Mouse (Mus musculus): ENCODE data around the gene Kcnn3.

- TF ChIP-seq GATA1 (IDR thresholded peaks at IDR 0.05; ENCODE audit: borderline replicate concordance, low read length) (no peak), FLI1 (IDR thresholded peaks at IDR 0.05; ENCODE audit: low read length) (no peak)
These were observed 37.7 kb upstream of the Kcnn3 start for GRCm38 (mm10) chr3:89482249-89482648.

Data from megakaryocyte, embryonic 14.5 days (primary cell).